Mouse (Mus musculus) limb, embryonic 10.5 days (tissue): ENCODE results near the gene Glra3. TPM values are rescaled to one million over a fixed set of nuclear protein-coding genes. Genes with fewer than 3 reads are reported as not detected.

ENCODE experiments used
- DNase-seq: peaks from one replicate; pipeline ENCODE4 v3.0.0-alpha.2; 2017; ENCODE audit warnings: low spot score
- H3K27ac ChIP-seq: fragments of 300-500 bp; sonication (generic); 2 replicates; pipeline ENCODE4 v1.5.1; 2016; ENCODE audit warnings: mild to moderate bottlenecking
- H3K27me3 ChIP-seq: fragments of 300-500 bp; sonication (generic); 2 replicates; pipeline ENCODE4 v1.6.1; 2016; ENCODE audit warnings: low read depth, mild to moderate bottlenecking; ENCODE audit not compliant: poor library complexity, severe bottlenecking
- H3K36me3 ChIP-seq: fragments of 300-500 bp; sonication (generic); 2 replicates; pipeline ENCODE4 v1.6.1; 2016; ENCODE audit warnings: mild to moderate bottlenecking, moderate library complexity
- H3K4me1 ChIP-seq: fragments of 300-500 bp; sonication (generic); 2 replicates; pipeline ENCODE4 v1.6.1; 2016
- H3K4me3 ChIP-seq: fragments of 300-500 bp; sonication (generic); 2 replicates; pipeline ENCODE4 v1.5.1; 2016; ENCODE audit warnings: mild to moderate bottlenecking, moderate library complexity
- H3K9me3 ChIP-seq: fragments of 300-500 bp; sonication (generic); replicated peaks from 2 replicates; pipeline ENCODE4 v1.6.1; 2016; ENCODE audit warnings: mild to moderate bottlenecking
- WGBS: fragments of 180-500 bp; shearing (Covaris S2); methylation state at CpG from one replicate; pipeline ENCODE4 v1.1.7; 2016; 5-methylcytosine and 5-hydroxymethylcytosine counted together
- polyA plus RNA-seq: library from polyadenylated mRNA; unstranded; fragments of >200 nt; fragmentation: Nextera tagmentation; extraction: Ambion mirVana; gene quantifications from 2 replicates; pipeline ENCODE4 v1.2.1, GENCODE M21; 2016

Gene Glra3
- polyA plus RNA-seq, result not detected in 2 replicates

DNA sequence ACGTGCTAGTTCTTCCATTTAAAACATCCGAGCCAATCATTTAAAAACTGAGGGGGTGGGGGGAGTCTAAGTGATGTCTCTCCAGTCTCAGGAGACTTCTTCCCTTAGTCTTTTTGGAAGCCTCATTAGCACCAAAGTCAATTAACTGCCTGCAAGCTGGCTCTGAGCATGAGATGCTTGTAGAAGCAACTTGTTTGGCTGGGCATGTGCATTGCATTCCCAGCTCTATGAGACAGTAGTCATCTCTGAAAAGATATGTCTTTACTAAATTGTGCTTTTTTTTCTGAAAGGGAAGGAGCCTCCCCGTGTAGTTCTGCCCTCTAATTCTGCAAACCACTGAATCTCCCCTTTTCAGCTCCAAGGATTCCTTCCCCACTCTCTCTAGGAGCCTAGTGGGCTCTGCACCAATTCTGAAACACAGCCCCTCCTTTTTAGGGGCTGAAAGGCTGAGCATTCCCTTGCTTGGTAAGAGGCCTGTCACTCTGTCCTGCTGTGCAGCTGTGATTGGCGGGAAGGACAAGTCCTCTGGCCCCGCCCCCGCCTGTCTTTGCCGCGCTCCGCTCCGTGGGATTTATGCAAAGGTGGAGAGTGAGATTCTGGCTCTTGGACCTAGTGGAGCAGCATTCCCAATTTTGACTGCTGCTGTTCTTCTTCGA, at the start of gene Glra3:
Gene Glra3, plus strand, starts transcription at position 591 of the 656 bp plus-strand sequence.
- Histone ChIP-seq H3K4me3 (peak within 1 kb of the TSS; percentile 36), H3K9me3 (no peaks in the 10 kb centered on the region), H3K27ac (no peak within 1 kb of the TSS), H3K36me3 (no peaks in the 10 kb centered on the region), H3K27me3 (no peaks in the 10 kb centered on the region), H3K4me1 (peaks cover 8% of the 10 kb centered on the region)
- WGBS, result 15% methylated on average over 11 of the region's 11 CpGs
- peak; percentile 31 for DNase-seq

- WGBS, result 92% methylated on average over 1 of the region's 1 CpGs
- Histone ChIP-seq H3K9me3 (no peaks in the 10 kb centered on the region), H3K4me1 (no peaks in the 10 kb centered on the region), H3K27me3 (no peaks in the 10 kb centered on the region), H3K4me3 (no peak within 1 kb of the TSS), H3K36me3 (no peaks in the 10 kb centered on the region), H3K27ac (no peak within 1 kb of the TSS)
- DNase-seq, result no peak
These were observed 33.4 kb upstream of the Glra3 start, which contains the start of gene Adam29 for GRCm38 (mm10) chr8:55906848-55907247. Gene Adam29 (minus strand): TSS chr8:55906948.

GRCm38 (mm10) chr8:55940526-55940880, 243 bp downstream of the Glra3 start:
- Histone ChIP-seq H3K9me3 (no peaks in the 10 kb centered on the region), H3K4me1 (peaks cover 8% of the 10 kb centered on the region), H3K36me3 (no peaks in the 10 kb centered on the region), H3K27ac (no peak overlapping the region), H3K27me3 (no peaks in the 10 kb centered on the region), H3K4me3 (peak overlapping the region; percentile 36)
- peak; percentile 77 for DNase-seq
- 1% methylated on average over 8 of the region's 8 CpGs for WGBS

DNA sequence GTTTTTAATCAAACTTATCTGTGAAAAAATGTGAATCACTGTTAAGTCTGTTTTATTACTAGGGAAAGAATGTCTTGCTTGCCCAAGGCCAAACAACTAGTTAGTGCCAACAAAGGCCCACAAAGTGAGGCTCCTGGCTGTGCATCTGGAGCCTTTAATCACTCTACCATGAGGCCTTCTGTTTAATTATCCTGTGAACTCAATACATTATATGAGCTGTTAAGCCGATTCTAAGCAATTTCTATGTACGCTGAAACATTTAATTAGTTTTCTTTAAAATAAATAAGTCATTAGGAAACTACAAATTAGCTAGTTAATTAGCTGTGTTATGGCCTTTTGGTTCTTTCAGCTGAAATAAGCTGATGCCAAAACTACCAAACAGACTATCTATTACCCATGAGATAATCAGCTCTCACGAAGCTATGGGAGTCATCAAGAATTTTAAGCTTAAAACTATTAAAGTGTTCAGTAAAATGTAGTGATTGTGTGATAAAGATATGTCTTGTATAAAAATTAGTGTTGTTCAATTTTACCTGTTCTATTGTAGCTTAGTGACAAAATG, 24.6 kb downstream of the Glra3 start:
- Histone ChIP-seq H3K9me3 (no peaks in the 10 kb centered on the region), H3K4me1 (no peaks in the 10 kb centered on the region)
- 72% methylated on average over 3 of the region's 3 CpGs for WGBS

GRCm38 (mm10) chr8:55997859-55998258, 57.6 kb downstream of the Glra3 start:
- Histone ChIP-seq H3K27me3 (no peaks in the 10 kb centered on the region), H3K9me3 (no peaks in the 10 kb centered on the region), H3K27ac (no peak overlapping the region), H3K4me1 (no peaks in the 10 kb centered on the region), H3K36me3 (no peaks in the 10 kb centered on the region), H3K4me3 (no peak overlapping the region)
- no peak for DNase-seq
- WGBS, result 85% methylated on average over 3 of the region's 3 CpGs

More for the DNA sequence above, 24.6 kb downstream of the Glra3 start:
- Histone ChIP-seq H3K27ac (no peak overlapping the region), H3K4me3 (no peak overlapping the region), H3K36me3 (no peaks in the 10 kb centered on the region), H3K27me3 (no peaks in the 10 kb centered on the region)
- no peak for DNase-seq

DNA sequence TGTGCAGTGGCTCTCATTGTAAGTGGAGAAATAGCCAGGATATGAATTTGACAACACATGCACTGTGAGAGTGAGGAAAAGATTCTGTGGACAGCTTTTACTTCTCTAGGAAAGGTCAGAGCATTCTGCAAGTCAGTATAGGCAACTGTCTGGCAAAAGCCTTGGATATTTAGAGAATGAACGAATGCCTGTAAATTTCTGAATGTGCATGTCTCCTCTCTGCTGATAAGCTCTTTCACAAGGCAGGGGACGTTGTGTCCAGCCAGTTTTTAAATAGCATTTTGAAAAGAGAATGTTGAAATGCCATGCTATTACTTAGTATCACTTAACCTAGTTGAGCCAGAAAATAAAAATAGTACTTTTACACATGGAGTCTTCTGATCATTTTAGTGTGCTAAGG, 114.1 kb downstream of the Glra3 start:
- 85% methylated on average over 2 of the region's 2 CpGs for WGBS
- no peaks in the 10 kb centered on the region for H3K4me1 ChIP-seq
- no peak overlapping the region for H3K27ac ChIP-seq
- DNase-seq, result no peak
- H3K36me3 ChIP-seq, result no peaks in the 10 kb centered on the region
- no peak overlapping the region for H3K4me3 ChIP-seq
- no peaks in the 10 kb centered on the region for H3K27me3 ChIP-seq
- H3K9me3 ChIP-seq, result no peaks in the 10 kb centered on the region

GRCm38 (mm10) chr8:56063081-56063480, 122.8 kb downstream of the Glra3 start:
- no peaks in the 10 kb centered on the region for H3K9me3 ChIP-seq
- 21% methylated on average over 3 of the region's 3 CpGs for WGBS
- peak; percentile 54 for DNase-seq

DNA sequence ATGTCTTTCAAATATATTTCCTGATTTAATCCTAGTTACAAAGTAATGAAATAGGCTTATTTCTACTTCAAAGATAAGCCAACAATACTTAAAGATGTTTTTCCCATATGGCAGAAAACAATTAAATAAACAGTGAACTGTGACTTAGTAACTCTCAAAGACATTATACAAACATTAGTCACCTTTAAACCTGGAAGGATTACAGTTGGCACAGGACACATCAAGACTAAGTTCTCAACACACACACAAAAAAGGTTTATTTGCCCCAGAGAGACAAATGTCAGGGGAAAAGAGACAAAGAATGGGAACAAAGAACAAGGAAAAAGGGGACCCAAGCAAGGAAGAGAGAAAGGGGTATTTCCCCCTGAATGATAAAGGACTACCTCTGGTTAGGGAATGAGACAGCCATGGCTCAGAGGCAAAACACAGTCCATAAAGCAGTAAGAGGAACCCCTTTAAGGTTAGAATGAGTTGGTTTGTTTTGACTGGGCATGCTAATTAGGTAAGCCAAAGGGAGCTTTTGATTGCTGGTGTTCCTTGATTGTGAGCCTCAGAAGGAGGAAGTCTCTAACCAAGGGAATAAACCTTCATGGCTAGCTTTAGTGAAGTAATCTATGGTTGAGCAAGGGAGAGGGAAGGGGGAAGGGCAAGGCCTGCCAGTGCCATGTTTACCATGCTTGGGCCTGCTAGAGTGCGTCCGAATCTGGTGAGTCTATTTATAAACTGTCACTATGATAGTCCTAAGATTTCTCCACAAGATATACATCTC, 130.4 kb downstream of the Glra3 start:
- Histone ChIP-seq H3K4me1 (no peaks in the 10 kb centered on the region), H3K4me3 (no peak overlapping the region), H3K27ac (no peak overlapping the region), H3K27me3 (no peaks in the 10 kb centered on the region), H3K36me3 (no peaks in the 10 kb centered on the region), H3K9me3 (no peaks in the 10 kb centered on the region)
- no peak for DNase-seq
- WGBS, result 75% methylated on average over 2 of the region's 2 CpGs

More at GRCm38 (mm10) chr8:56063081-56063480, 122.8 kb downstream of the Glra3 start:
- no peaks in the 10 kb centered on the region for H3K36me3 ChIP-seq
- no peaks in the 10 kb centered on the region for H3K27me3 ChIP-seq
- H3K4me1 ChIP-seq, result no peaks in the 10 kb centered on the region
- no peak overlapping the region for H3K4me3 ChIP-seq
- H3K27ac ChIP-seq, result no peak overlapping the region

DNA sequence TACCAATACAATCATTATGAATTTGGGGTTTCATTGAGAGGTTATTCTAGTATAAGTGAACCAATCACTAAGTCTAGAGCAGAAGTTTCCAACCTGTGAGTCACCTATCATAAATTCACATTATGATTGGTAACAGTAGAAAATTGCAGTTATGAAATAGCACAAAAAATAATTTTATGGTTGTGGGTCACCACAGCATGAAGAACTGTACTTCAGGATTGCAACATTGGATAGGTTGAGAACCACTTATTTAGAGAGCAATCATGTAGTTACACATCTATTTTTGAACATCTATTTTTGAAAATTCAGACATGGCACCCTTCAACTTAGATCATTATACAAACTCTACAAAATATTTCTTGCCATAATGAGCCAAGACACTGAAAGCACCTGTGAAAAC, 143.4 kb downstream of the Glra3 start:
- H3K4me3 ChIP-seq, result no peak overlapping the region
- no peaks in the 10 kb centered on the region for H3K4me1 ChIP-seq
- no peak for DNase-seq

GRCm38 (mm10) chr8:56094385-56094784, 154.1 kb downstream of the Glra3 start:
- Histone ChIP-seq H3K4me3 (no peak overlapping the region), H3K36me3 (no peaks in the 10 kb centered on the region)

More for the DNA sequence above, 143.4 kb downstream of the Glra3 start:
- Histone ChIP-seq H3K9me3 (no peaks in the 10 kb centered on the region), H3K27ac (no peak overlapping the region), H3K27me3 (no peaks in the 10 kb centered on the region), H3K36me3 (no peaks in the 10 kb centered on the region)

DNA sequence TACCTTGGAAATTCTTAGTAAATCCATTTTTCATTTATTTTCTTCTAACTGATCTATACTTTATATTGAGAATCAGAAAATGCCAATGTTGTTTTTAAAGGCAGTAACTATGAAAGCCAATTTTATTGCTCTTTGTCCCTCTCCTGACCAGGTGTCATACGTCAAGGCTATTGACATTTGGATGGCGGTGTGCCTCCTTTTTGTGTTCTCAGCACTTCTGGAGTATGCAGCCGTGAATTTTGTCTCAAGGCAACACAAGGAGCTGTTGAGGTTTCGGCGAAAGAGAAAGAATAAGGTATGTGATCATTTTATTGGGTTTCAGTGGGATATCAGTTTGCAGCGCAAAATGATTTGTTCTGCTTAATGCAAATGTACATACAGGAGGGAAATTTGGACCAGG, 170.0 kb downstream of the Glra3 start:
- DNase-seq, result no peak
- H3K27ac ChIP-seq, result no peak overlapping the region
- no peaks in the 10 kb centered on the region for H3K36me3 ChIP-seq
- H3K27me3 ChIP-seq, result no peaks in the 10 kb centered on the region
- H3K9me3 ChIP-seq, result no peaks in the 10 kb centered on the region
- H3K4me3 ChIP-seq, result no peak overlapping the region
- WGBS, result 88% methylated on average over 6 of the region's 6 CpGs
- H3K4me1 ChIP-seq, result no peaks in the 10 kb centered on the region

More at GRCm38 (mm10) chr8:56094385-56094784, 154.1 kb downstream of the Glra3 start:
- no peak overlapping the region for H3K27ac ChIP-seq
- H3K4me1 ChIP-seq, result no peaks in the 10 kb centered on the region
- no peak for DNase-seq
- H3K9me3 ChIP-seq, result no peaks in the 10 kb centered on the region
- H3K27me3 ChIP-seq, result no peaks in the 10 kb centered on the region

- WGBS, result 91% methylated on average over 2 of the region's 2 CpGs
- H3K4me1 ChIP-seq, result no peaks in the 10 kb centered on the region
These were observed 189.1 kb downstream of the Glra3 start for GRCm38 (mm10) chr8:56129357-56129756.

GRCm38 (mm10) chr8:56150697-56151096, 210.4 kb downstream of the Glra3 start:
- Histone ChIP-seq H3K27me3 (no peaks in the 10 kb centered on the region), H3K9me3 (no peaks in the 10 kb centered on the region), H3K4me1 (no peaks in the 10 kb centered on the region), H3K27ac (no peak overlapping the region), H3K36me3 (no peaks in the 10 kb centered on the region), H3K4me3 (no peak overlapping the region)
- no peak for DNase-seq
- WGBS, result 79% methylated on average over 1 of the region's 1 CpGs

More at GRCm38 (mm10) chr8:56129357-56129756, 189.1 kb downstream of the Glra3 start:
- Histone ChIP-seq H3K27me3 (no peaks in the 10 kb centered on the region), H3K36me3 (no peaks in the 10 kb centered on the region), H3K9me3 (no peaks in the 10 kb centered on the region), H3K27ac (no peak overlapping the region), H3K4me3 (no peak overlapping the region)
- DNase-seq, result no peak
